Mouse (Mus musculus): Measurements from ENCODE around the gene Atp5h. TPM values are rescaled to one million over a fixed set of nuclear protein-coding genes. Genes with fewer than 3 reads are reported as not detected.

Atp5h gene
- polyA plus RNA-seq, 1 experiment = 61.5 TPM

GRCm38 (mm10) chr11:115439326-115439725 lies 19.6 kb upstream of the Atp5h start:
- Histone ChIP-seq H3K4me1 (ENCODE audit: control insufficient read depth, insufficient read depth, insufficient read length, low read length) (peaks cover 8% of the 10 kb centered on the region), H3K4me3 (ENCODE audit: low read depth, low read length) (no peak overlapping the region), H3K27me3 (ENCODE audit: control insufficient read depth, insufficient read depth, low read length) (no peaks in the 10 kb centered on the region), H3K27ac (ENCODE audit: insufficient read depth, low read depth, low read length) (no peak overlapping the region), H3K36me3 (ENCODE audit: control insufficient read depth, insufficient read depth, low read length) (no peaks in the 10 kb centered on the region)
- 84% methylated on average over 3 of the region's 3 CpGs for WGBS
- no peak for TF ChIP-seq CTCF (IDR thresholded peaks at IDR 0.05; ENCODE audit: extremely low read depth, insufficient read length, insufficient replicate concordance, low read depth, low read length)
- no peak for TF ChIP-seq POLR2A (IDR thresholded peaks at IDR 0.05; ENCODE audit: low read depth, low read length)

GRCm38 (mm10) chr11:115437571-115438122 lies 17.9 kb upstream of the Atp5h start:
- WGBS = 73% methylated on average over 5 of the region's 5 CpGs
- no peak for TF ChIP-seq CTCF (IDR thresholded peaks at IDR 0.05; ENCODE audit: extremely low read depth, insufficient read length, insufficient replicate concordance, low read depth, low read length)
- TF ChIP-seq POLR2A (IDR thresholded peaks at IDR 0.05; ENCODE audit: low read depth, low read length) = no peak
- H3K27me3 ChIP-seq (ENCODE audit: control insufficient read depth, insufficient read depth, low read length) = no peaks in the 10 kb centered on the region
- no peak overlapping the region for H3K4me3 ChIP-seq (ENCODE audit: low read depth, low read length)
- H3K4me1 ChIP-seq (ENCODE audit: control insufficient read depth, insufficient read depth, insufficient read length, low read length) = peaks cover 16% of the 10 kb centered on the region
- H3K36me3 ChIP-seq (ENCODE audit: control insufficient read depth, insufficient read depth, low read length) = no peaks in the 10 kb centered on the region
- no peak overlapping the region for H3K27ac ChIP-seq (ENCODE audit: insufficient read depth, low read depth, low read length)

GRCm38 (mm10) chr11:115435596-115436337 lies 16.0 kb upstream of the Atp5h start:
- no peaks in the 10 kb centered on the region for H3K27me3 ChIP-seq (ENCODE audit: control insufficient read depth, insufficient read depth, low read length)
- TF ChIP-seq POLR2A (IDR thresholded peaks at IDR 0.05; ENCODE audit: low read depth, low read length) = no peak
- 26% methylated on average over 31 of the region's 31 CpGs for whole genome bisulfite sequencing
- H3K36me3 ChIP-seq (ENCODE audit: control insufficient read depth, insufficient read depth, low read length) = peaks cover 11% of the 10 kb centered on the region
- H3K27ac ChIP-seq (ENCODE audit: insufficient read depth, low read depth, low read length) = no peak overlapping the region
- H3K4me1 ChIP-seq (ENCODE audit: control insufficient read depth, insufficient read depth, insufficient read length, low read length) = peaks cover 22% of the 10 kb centered on the region
- peak overlapping the region; percentile 0; the same call in 1 of the 2 replicates for H3K4me3 ChIP-seq (ENCODE audit: low read depth, low read length)

- Histone ChIP-seq H3K4me3 (ENCODE audit: low read depth, low read length) (no peak overlapping the region), H3K27me3 (ENCODE audit: control insufficient read depth, insufficient read depth, low read length) (no peaks in the 10 kb centered on the region), H3K27ac (ENCODE audit: insufficient read depth, low read depth, low read length) (peak overlapping the region; percentile 69; the same call in 1 of the 2 replicates), H3K4me1 (ENCODE audit: control insufficient read depth, insufficient read depth, insufficient read length, low read length) (peaks cover 22% of the 10 kb centered on the region), H3K36me3 (ENCODE audit: control insufficient read depth, insufficient read depth, low read length) (peaks cover 32% of the 10 kb centered on the region)
- TF ChIP-seq CTCF (IDR thresholded peaks at IDR 0.05; ENCODE audit: extremely low read depth, insufficient read length, insufficient replicate concordance, low read depth, low read length) (no peak), POLR2A (IDR thresholded peaks at IDR 0.05; ENCODE audit: low read depth, low read length) (no peak)
- 74% methylated on average over 6 of the region's 6 CpGs for WGBS
Measured at GRCm38 (mm10) chr11:115433342-115433741, 13.6 kb upstream of the Atp5h start.

GRCm38 (mm10) chr11:115432814-115433213 lies 13.1 kb upstream of the Atp5h start:
- H3K36me3 ChIP-seq (ENCODE audit: control insufficient read depth, insufficient read depth, low read length) = peaks cover 32% of the 10 kb centered on the region
- WGBS = 32% methylated on average over 4 of the region's 4 CpGs
- TF ChIP-seq POLR2A (IDR thresholded peaks at IDR 0.05; ENCODE audit: low read depth, low read length) (no peak), CTCF (IDR thresholded peaks at IDR 0.05; ENCODE audit: extremely low read depth, insufficient read length, insufficient replicate concordance, low read depth, low read length) (no peak)
- peak overlapping the region; percentile 69 for H3K27ac ChIP-seq (ENCODE audit: insufficient read depth, low read depth, low read length)
- H3K27me3 ChIP-seq (ENCODE audit: control insufficient read depth, insufficient read depth, low read length) = no peaks in the 10 kb centered on the region
- no peak overlapping the region for H3K4me3 ChIP-seq (ENCODE audit: low read depth, low read length)
- H3K4me1 ChIP-seq (ENCODE audit: control insufficient read depth, insufficient read depth, insufficient read length, low read length) = peaks cover 24% of the 10 kb centered on the region

- TF ChIP-seq POLR2A (IDR thresholded peaks at IDR 0.05; ENCODE audit: low read depth, low read length) (no peak), CTCF (IDR thresholded peaks at IDR 0.05; ENCODE audit: extremely low read depth, insufficient read length, insufficient replicate concordance, low read depth, low read length) (no peak)
- no peaks in the 10 kb centered on the region for H3K27me3 ChIP-seq (ENCODE audit: control insufficient read depth, insufficient read depth, low read length)
- H3K4me1 ChIP-seq (ENCODE audit: control insufficient read depth, insufficient read depth, insufficient read length, low read length) = peaks cover 21% of the 10 kb centered on the region
- 92% methylated on average over 6 of the region's 6 CpGs for WGBS
- no peak overlapping the region for H3K27ac ChIP-seq (ENCODE audit: insufficient read depth, low read depth, low read length)
- H3K4me3 ChIP-seq (ENCODE audit: low read depth, low read length) = no peak overlapping the region
- peaks cover 46% of the 10 kb centered on the region for H3K36me3 ChIP-seq (ENCODE audit: control insufficient read depth, insufficient read depth, low read length)
Measured at GRCm38 (mm10) chr11:115430561-115430960, 10.8 kb upstream of the Atp5h start.

GRCm38 (mm10) chr11:115429307-115429706 lies 9.5 kb upstream of the Atp5h start:
- no peak overlapping the region for H3K4me3 ChIP-seq (ENCODE audit: low read depth, low read length)
- H3K27ac ChIP-seq (ENCODE audit: insufficient read depth, low read depth, low read length) = no peak overlapping the region
- peaks cover 55% of the 10 kb centered on the region for H3K36me3 ChIP-seq (ENCODE audit: control insufficient read depth, insufficient read depth, low read length)
- no peaks in the 10 kb centered on the region for H3K27me3 ChIP-seq (ENCODE audit: control insufficient read depth, insufficient read depth, low read length)
- WGBS = 87% methylated on average over 7 of the region's 7 CpGs
- TF ChIP-seq CTCF (IDR thresholded peaks at IDR 0.05; ENCODE audit: extremely low read depth, insufficient read length, insufficient replicate concordance, low read depth, low read length) = no peak
- TF ChIP-seq POLR2A (IDR thresholded peaks at IDR 0.05; ENCODE audit: low read depth, low read length) = no peak
- peaks cover 16% of the 10 kb centered on the region; the same call in 1 of the 2 replicates for H3K4me1 ChIP-seq (ENCODE audit: control insufficient read depth, insufficient read depth, insufficient read length, low read length)

Data from small intestine, adult 2 months (tissue).